Mouse (Mus musculus): ENCODE measurements around the gene Rad51b.

The Rad51b gene

GRCm38 (mm10) chr12:79498326-79498725, 201.2 kb downstream of the Rad51b start:
- no peak for DNase-seq

- no peak for DNase-seq
Measured at GRCm38 (mm10) chr12:79499809-79500208, 202.7 kb downstream of the Rad51b start.

DNA sequence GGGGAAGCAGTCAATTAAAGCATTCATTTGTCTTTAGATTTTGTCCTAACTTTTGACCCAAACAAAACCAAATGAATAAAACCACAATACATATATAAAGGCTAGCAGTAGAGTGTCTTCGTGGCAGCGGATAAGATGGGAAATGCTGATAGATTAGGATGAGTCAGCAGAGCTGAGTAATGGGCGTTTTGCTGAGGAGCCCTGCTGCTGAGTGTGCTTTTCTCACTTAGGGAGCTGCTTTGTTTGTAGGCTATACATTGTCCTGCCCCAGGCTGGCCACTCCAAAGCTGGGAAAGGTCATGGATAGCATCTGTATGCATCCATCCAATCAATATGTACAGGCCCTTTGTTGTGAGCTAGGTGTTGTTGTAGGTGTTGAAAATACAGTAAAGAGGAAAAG, 204.8 kb downstream of the Rad51b start:
- DNase-seq: no peak

DNA sequence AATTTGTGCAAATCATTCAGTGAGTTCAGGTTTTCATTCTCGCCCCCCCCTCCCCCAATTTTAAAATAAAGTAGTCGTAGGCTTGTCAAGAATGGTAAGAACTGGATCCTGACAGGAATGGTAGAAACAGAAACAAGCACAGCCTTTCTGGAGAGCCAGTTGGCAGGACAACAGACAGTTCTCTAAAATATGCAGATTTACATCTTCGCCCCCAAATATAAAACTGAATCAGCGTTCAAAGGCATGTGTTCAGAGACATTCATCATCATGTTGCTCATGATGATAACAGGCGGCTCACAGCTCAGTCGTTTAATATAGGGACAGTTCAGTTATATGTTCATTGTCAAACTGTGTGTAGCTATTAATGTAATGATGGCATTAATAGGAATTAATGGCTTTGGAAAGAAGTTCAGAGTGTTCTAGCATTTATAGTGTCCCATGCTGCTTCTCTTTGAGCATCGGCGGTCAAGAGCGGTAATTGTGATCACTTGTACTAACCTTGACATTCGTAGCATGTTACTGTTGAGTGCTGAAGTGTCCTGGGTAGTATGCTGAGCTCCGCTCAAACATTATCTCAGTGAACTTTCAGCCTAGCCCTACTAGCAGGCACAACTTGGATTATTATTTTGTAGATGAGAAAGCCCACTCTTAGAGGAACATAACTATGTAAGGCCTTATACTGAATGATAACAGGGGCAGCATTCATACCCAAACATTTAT, 205.9 kb downstream of the Rad51b start:
- DNase-seq: no peak

DNA sequence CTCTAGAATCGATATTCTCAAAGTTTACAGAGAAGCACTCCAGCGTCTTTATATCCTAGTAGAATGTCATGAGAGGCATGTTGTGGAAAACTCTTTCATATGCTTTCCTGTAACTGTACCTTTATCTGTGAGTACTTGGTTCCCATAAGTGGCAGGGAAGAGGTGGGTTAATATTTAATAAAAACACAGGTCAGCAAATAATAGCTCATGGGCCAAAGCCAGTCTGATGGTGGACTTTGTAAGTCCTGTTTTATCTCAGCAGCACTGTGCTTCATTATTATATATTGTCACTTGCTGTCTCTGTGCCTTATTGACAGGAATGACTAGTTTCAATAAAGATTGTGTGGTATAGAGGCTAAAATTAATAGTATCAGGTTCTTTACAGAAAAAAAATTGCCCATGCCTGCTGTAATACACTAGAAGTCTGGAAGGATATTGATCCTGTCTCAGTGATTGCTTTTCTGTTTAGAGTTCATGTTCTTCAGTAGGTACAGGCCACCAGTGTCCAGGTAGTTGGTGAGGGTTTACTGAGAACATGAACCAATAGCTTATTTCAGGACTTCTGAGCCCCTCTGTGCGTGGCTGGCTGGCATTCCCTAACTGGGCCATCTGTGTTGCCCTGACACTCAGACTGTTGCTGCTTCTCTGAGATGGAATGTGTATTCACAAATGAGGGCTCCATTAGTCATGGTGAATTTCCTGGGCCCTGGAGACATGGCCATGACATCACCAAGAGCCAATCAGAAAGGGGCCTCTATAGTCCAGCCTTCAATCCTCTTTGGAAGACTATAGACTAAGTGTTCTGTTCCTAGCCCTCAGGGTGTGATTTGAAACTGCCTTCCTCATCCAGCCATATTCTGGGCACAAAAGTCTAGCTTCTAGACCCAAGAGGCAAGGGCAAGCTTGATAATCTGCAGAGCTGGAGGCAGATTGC, 206.8 kb downstream of the Rad51b start:
- DNase-seq: peak; percentile 83

- DNase-seq: no peak
Measured at GRCm38 (mm10) chr12:79504641-79505040, 207.6 kb downstream of the Rad51b start.

- peak; percentile 63 for DNase-seq
Measured at GRCm38 (mm10) chr12:79506421-79506820, 209.3 kb downstream of the Rad51b start.

- peak; percentile 86 for DNase-seq
Measured at GRCm38 (mm10) chr12:79507141-79507681, 210.1 kb downstream of the Rad51b start.

DNA sequence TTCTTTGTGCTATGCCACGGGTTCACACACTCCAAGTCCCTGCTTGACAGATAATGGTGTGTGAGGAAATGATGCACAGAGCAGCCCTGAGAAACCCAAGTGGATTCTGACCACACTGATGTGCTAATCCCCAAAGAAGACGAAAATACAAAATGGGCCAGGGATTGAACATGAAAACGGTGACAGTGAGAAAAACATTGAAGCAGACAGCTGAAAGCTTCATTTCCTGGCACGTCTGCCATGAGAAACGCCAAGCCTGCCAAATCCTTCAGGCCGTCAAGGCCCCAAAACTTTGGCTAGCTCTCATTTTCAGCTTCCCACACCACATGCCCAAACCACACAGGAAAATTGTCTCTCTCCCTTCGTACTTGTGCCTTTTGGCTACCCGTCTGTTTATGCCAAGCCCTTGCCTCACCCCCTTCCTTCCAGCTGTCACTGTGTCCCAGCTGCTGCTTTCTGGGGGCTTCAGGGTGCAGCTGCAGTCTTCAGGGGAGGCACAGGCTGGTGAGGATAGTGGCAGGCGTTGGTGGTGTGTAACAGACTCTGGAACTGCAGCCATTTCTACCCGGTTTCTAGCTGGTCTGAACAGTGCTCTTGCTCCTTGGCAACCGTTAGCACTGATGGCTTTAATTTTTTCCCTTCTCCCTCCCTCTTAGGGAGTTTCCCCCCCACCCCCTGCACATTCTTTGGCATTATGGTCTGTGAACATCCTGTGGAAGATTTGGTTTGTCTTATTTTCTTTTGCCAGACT, 214.5 kb downstream of the Rad51b start:
- DNase-seq: no peak

GRCm38 (mm10) chr12:79512205-79512886, 215.3 kb downstream of the Rad51b start:
- DNase-seq: no peak

DNA sequence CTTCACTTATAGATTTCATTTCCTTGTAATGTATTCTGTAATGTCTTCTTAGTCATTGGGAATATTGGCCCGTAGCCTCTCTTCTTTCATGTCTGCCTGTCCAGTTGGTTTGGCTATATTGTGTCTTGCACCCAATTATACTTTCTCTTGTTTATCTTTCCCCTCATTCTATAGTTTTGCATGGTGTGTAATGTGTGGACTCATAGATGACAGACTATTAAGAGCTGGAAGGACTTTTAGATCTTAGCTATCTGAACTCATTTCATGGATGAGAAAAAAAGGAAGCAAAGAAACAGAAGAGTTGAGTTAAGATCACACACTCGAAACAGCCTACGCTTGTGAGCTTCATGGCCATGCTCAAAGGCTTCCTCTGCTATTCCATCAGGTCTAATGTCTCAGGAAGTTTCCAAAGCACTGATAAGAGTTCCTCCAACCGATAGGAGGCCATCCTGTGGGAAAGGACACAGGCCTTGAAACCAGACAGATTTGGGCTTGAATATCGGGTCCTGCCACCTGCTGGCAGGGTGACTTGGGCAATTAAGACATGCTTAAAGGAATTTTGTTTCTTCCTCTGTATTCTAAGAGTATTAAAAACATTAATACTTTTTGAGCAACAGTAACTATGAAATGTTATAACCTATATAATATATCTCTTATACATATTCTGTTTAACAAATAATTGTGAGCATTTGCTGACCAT, 216.1 kb downstream of the Rad51b start:
- no peak for DNase-seq

- no peak for DNase-seq
Measured at GRCm38 (mm10) chr12:79514680-79515079, 217.6 kb downstream of the Rad51b start.

GRCm38 (mm10) chr12:79522374-79522773, 225.3 kb downstream of the Rad51b start:
- no peak for DNase-seq

DNA sequence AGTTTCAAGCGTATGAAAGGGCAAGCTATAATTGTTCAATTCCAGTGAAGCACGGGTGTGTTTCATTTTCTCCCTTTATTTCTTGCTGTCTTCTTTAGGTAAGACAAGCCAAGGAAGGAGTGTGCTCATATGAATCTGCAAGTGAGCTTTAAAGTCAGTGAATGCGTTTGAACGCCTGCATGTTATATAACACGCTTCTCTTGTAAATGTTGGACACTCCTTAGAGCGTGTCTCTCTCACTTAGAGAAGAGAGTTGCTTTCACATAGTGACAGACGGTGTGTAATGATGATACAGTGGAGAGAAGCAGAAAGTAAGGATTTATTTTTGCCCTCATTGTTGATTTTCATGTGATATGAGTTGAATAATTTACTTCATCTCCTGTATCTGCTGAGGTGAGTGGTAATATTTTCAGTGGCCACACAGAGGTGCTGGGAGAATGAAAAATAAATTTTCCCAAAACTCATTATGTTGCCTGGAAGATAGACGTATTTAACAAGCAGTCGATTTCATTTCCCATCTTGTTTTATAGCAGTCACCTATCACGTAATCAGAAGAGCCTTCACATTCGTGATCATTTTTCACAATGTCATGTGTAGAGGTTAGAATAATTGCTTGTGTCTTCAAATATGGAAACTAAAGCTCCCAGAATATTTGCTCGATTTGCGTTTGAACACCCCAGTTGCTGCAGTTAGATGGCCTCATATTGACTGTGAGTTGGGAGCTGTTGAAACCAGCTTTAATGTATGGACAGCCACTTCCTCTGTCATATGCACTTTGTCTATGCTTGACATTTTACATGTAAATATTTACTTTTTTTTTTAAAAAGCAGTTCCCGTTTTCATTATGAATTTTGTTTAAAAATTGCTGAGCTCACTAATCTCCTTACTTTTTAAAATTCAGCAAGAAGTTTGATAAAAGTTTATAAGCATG, 228.1 kb downstream of the Rad51b start:
- DNase-seq: peak; percentile 60

DNA sequence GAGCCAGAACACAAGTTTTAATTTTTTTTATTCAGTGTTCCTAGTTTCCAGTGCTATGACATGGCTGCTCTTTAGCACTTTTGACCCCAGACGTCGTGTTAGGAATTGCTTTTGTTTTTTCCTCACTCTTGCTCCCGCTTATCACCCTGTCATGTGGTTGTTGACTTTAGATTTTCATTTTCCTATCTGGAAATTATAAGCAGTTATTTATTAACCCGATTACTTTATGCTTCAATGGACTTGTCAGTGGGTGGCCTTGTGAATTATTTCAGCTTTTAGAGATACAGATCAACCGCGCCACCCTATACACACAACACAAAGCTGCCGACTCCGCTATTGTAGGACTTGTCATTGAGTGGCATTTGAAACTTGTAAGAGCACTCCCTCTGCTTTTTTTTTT, 228.8 kb downstream of the Rad51b start:
- DNase-seq: peak; percentile 52

DNA sequence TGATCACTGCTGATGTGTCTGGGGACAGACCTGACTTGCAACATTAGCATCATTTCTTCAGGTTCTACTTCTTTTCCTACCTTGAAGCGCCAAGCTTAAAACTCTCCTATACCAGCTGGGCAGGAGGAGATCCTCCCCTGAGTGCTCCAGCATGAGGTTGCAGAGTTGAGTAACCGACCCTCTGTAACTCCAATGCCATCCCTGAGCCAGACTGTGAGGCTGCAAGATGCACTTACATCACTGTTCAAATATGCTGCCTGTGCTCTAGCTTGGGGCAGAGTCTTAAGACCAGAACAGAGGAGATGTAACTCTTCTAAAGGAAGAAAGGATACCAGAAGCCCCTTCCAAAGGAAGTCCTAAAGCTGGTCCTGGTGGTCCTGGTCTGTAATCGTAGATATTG, 230.1 kb downstream of the Rad51b start:
- no peak for DNase-seq

DNA sequence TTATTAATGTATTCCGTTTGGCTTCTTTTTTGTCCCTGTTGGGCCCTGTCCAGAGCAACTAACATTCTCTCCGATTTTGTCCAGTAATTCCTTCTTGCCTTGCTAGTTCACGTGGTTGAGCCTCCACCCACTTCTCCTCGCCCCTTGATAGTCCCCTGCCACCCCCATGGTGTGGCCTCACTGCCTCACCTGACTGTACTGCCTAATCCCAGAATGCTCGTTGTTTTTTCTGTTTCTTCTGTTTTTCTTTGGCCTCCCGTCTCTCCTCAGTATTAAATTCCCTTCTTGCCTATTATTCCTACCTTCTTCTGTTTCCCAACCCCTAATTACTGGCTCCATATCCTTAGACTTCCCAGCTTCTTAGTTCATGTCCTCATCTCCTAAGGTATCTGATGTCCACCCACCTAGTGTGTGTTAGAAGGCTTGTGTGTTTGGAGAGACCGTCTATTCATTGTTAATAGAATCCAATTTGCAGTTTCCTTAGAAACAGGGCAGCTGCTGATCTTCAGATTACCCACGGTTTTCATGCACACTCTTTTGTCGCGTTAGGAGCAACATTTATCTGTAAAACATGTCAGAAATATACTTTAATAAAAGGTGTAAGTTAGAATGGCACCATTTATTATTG, 233.3 kb downstream of the Rad51b start:
- no peak for DNase-seq

GRCm38 (mm10) chr12:79531809-79532798, 235.0 kb downstream of the Rad51b start:
- DNase-seq: peak; percentile 83

GRCm38 (mm10) chr12:79534778-79535177, 237.7 kb downstream of the Rad51b start:
- no peak for DNase-seq

All from kidney, adult 9 months (tissue).